Mouse (Mus musculus) testis, adult 2 months (tissue): ENCODE results near the gene Dab2.

Experiments
- CTCF ChIP-seq: fragments of 200-500 bp; IDR thresholded peaks from 2 replicates; pipeline ENCODE4 v1.5.1; 2012; ENCODE audit warnings: low read depth, mild to moderate bottlenecking, inconsistent platforms, low read length, moderate library complexity; ENCODE audit not compliant: control insufficient read depth, insufficient read depth, insufficient replicate concordance
- POLR2A ChIP-seq: fragments of 200-500 bp; IDR thresholded peaks from 2 replicates; pipeline ENCODE4 v1.6.1; 2012; ENCODE audit warnings: low read depth, mild to moderate bottlenecking, inconsistent platforms, low read length, moderate library complexity; ENCODE audit not compliant: control insufficient read depth

- TF ChIP-seq POLR2A (no peak), CTCF (no peak)
Measured at GRCm38 (mm10) chr15:6319352-6319751, 19.8 kb downstream of the Dab2 start.
